Mouse (Mus musculus) midbrain, embryonic 16.5 days (tissue): ENCODE results near the gene Strn4. TPM values are rescaled to one million over a fixed set of nuclear protein-coding genes. Genes with fewer than 3 reads are reported as not detected.

Experiments used
- ATAC-seq: fragments of 200-750 bp; cut with Nextera tagmentation; 2 replicates; pipeline ENCODE4 v1.8.0; 2017; ENCODE audit warnings: moderate TSS enrichment
- H3K27ac ChIP-seq: fragments of 300-500 bp; sonication (generic); 2 replicates; pipeline ENCODE4 v1.5.1; 2014; ENCODE audit warnings: mild to moderate bottlenecking, low read length, mixed read lengths
- H3K27me3 ChIP-seq: fragments of 300-500 bp; sonication (generic); 2 replicates; pipeline ENCODE4 v1.6.1; 2014; ENCODE audit warnings: low read depth, low read length, mixed read lengths; ENCODE audit not compliant: control insufficient read depth, insufficient read depth
- H3K36me3 ChIP-seq: fragments of 300-500 bp; sonication (generic); 2 replicates; pipeline ENCODE4 v1.6.1; 2014; ENCODE audit warnings: mild to moderate bottlenecking, low read length, moderate library complexity, mixed read lengths; ENCODE audit not compliant: control insufficient read depth, insufficient read depth
- H3K4me1 ChIP-seq: fragments of 300-500 bp; sonication (generic); 2 replicates; pipeline ENCODE4 v1.6.1; 2014; ENCODE audit warnings: mild to moderate bottlenecking, low read length, mixed read lengths; ENCODE audit not compliant: control insufficient read depth, insufficient read depth
- H3K4me2 ChIP-seq: fragments of 300-500 bp; sonication (generic); 2 replicates; pipeline ENCODE4 v1.6.1; 2014; ENCODE audit warnings: mild to moderate bottlenecking, low read length, mixed read lengths
- H3K4me3 ChIP-seq: fragments of 300-500 bp; sonication (generic); 2 replicates; pipeline ENCODE4 v1.5.1; 2014; ENCODE audit warnings: low read depth, mild to moderate bottlenecking, low read length, moderate library complexity, mixed read lengths
- H3K9ac ChIP-seq: fragments of 300-500 bp; sonication (generic); 2 replicates; pipeline ENCODE4 v1.6.1; 2014; ENCODE audit warnings: low read depth, low read length, mixed read lengths
- H3K9me3 ChIP-seq: fragments of 300-500 bp; sonication (generic); replicated peaks from 2 replicates; pipeline ENCODE4 v1.6.1; 2014; ENCODE audit warnings: mild to moderate bottlenecking, low read length, mixed read lengths; ENCODE audit not compliant: control insufficient read depth, poor library complexity, severe bottlenecking
- WGBS: fragments of 180-500 bp; shearing (Covaris S2); extraction: QIAGEN DNeasy Blood & Tissue Kit; methylation state at CpG from one replicate; pipeline ENCODE4 v1.1.7; 2014; 5-methylcytosine and 5-hydroxymethylcytosine counted together
- polyA plus RNA-seq: library from polyadenylated mRNA; unstranded; fragments of >200 nt; fragmentation: Nextera tagmentation; extraction: Ambion mirVana; gene quantifications from 2 replicates; pipeline ENCODE4 v1.2.1, GENCODE M21; 2015

Strn4 gene
- polyA plus RNA-seq, 1 experiment from 2014 or later = 185 TPM

DNA sequence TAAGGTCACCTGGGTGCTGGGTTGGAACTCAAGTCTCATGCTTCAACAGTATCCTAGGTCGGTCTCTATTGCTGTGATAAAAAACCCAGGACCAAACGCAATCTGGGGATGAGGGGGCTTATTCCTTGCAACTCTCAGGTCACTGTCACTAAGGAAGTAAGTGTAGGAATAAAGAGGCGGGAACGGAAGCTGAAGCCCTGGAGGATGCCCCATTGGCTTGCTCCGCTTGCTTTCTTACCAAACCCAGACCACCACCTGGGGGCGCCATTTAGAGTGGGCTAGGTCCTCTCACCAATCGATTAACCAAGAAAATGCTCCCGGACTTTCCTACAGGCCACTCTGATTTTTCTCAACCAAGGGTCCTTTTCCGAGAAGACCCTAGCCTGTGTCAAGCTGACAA is 7.8 kb upstream of the Strn4 start:
- 92% methylated on average over 9 of the region's 9 CpGs for WGBS
- Histone ChIP-seq H3K36me3 (peaks cover 4% of the 10 kb centered on the region), H3K4me3 (no peak overlapping the region), H3K27ac (no peak overlapping the region), H3K4me1 (peaks cover 26% of the 10 kb centered on the region), H3K9ac (no peak overlapping the region), H3K9me3 (no peaks in the 10 kb centered on the region), H3K4me2 (no peak overlapping the region), H3K27me3 (no peaks in the 10 kb centered on the region)
- ATAC-seq = no peak

DNA sequence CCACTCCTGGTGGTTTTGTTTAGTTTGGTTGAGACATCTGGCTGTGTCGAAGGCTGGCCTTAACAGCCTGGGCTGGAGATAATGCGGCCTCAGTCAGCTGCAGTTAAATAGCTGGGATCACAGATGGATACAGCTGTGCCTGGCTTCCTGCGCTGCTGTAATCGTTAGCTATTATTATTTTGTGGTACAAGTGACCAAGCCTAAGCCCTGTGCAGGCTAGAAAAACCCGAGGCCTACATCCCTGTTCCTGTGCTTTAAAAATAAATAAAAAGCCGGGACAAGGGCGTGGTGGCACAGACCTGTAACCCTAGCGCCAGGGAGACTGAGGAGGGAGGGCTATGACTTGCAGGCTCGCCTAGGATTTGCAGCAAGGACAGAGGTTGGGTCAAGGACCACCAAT is 7.0 kb upstream of the Strn4 start:
- Histone ChIP-seq H3K4me2 (no peak overlapping the region), H3K27ac (no peak overlapping the region), H3K9me3 (no peaks in the 10 kb centered on the region), H3K36me3 (peaks cover 4% of the 10 kb centered on the region), H3K4me1 (peaks cover 31% of the 10 kb centered on the region), H3K9ac (no peak overlapping the region), H3K27me3 (no peaks in the 10 kb centered on the region), H3K4me3 (no peak overlapping the region)
- no peak for ATAC-seq
- WGBS = 91% methylated on average over 9 of the region's 9 CpGs

DNA sequence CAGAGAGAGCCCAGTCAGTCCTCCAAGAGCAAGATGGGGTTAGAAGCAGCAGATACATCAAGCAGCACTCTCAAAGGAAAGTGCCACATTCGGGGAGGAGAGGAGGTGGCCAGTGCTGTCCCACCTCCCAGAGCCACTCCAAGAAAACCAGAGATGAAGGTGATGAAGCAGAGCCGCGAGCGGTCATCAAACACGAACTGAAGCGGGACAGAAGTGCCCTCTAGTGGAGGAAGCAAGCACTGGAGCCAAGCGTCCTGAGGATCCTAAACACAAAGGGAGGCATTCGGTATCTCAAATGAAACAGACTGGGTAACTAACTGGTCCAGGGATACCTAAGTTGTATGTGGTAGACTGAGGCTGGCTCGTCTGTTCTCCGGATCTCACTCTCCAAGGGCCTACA is 6.0 kb upstream of the Strn4 start:
- Histone ChIP-seq H3K27ac (peak overlapping the region; percentile 96), H3K27me3 (no peaks in the 10 kb centered on the region), H3K4me2 (peak overlapping the region; percentile 85), H3K4me1 (peaks cover 38% of the 10 kb centered on the region), H3K9ac (peak overlapping the region; percentile 17; the same call in 1 of the 2 replicates), H3K36me3 (peaks cover 4% of the 10 kb centered on the region), H3K4me3 (peak overlapping the region; percentile 62; the same call in 1 of the 2 replicates), H3K9me3 (no peaks in the 10 kb centered on the region)
- WGBS = 31% methylated on average over 10 of the region's 10 CpGs
- ATAC-seq = no peak

DNA sequence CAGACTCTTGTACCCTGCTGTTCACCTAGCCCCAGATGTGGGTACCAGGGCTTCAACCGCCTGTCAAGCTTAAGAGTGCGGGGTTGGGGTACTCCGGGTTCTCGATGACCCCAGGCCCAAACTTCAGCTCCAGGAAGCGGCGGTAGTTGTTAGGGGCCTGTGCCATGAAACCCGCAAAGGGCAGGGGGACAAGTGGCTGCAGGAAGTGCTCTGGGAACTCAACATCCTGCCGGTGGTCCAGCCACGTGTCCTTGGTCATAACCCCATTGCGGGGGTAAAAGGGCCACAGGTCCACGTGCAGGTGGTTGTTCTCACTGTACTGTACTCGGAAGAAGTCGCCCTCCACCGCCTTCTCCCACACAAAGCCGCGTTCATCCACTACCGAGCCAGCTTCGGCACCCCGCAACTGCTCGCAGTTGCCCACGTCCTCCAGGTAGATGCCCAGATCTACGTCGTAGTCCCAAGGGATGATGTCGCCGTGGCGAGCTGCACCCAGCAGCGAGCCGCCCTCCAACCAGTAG is 5.2 kb upstream of the Strn4 start:
- Histone ChIP-seq H3K27ac (peak overlapping the region; percentile 96), H3K9me3 (no peaks in the 10 kb centered on the region), H3K27me3 (no peaks in the 10 kb centered on the region), H3K36me3 (peaks cover 4% of the 10 kb centered on the region), H3K4me3 (peak overlapping the region; percentile 62), H3K9ac (peak overlapping the region; percentile 88), H3K4me1 (peaks cover 45% of the 10 kb centered on the region), H3K4me2 (peak overlapping the region; percentile 85)
- peak; percentile 1; the same call in 1 of the 2 replicates for ATAC-seq
- whole genome bisulfite sequencing = 43% methylated on average over 28 of the region's 28 CpGs

DNA sequence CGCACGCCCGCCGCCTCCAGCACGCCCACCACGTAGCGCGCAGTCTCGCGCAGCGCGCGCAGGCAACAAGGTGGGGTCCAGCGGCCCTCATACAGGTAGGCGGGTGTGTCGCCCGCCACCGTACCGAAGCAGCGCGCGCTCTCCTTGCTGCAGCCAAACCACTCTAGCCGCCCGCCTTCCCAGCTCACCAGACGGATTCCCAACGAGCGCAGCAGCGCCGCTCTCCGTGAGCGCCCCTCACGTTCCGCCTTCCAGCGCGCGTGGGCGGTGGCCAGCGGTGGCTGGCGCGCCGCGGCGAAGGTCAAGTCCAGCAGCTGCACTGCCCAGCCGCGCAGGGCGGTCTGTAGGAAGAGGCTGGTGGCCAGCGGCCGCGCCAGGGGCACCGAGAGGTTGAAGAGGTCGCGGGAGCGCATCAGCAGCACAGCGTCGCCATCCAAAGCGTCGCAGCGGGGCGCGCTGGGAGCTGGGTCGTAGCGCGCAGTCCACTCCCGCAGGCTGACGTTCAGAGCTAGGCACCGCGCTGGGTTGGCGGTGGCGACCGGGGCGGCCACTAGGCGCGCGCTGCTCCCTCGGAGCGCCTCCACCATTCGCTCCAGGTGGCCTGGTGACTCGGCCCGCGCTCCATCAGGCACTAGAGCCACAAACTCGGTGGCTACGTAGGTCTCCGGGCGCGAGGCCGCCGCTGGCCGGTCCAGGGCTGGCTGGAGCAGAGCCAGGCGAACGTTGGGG is 4.6 kb upstream of the Strn4 start:
- 6% methylated on average over 89 of the region's 90 CpGs for WGBS
- Histone ChIP-seq H3K4me3 (peak overlapping the region; percentile 62), H3K36me3 (peaks cover 4% of the 10 kb centered on the region), H3K27me3 (no peaks in the 10 kb centered on the region), H3K9ac (peak overlapping the region; percentile 88), H3K27ac (peak overlapping the region; percentile 96), H3K4me2 (peak overlapping the region; percentile 85), H3K9me3 (no peaks in the 10 kb centered on the region), H3K4me1 (peaks cover 46% of the 10 kb centered on the region)
- ATAC-seq = peak; percentile 57

DNA sequence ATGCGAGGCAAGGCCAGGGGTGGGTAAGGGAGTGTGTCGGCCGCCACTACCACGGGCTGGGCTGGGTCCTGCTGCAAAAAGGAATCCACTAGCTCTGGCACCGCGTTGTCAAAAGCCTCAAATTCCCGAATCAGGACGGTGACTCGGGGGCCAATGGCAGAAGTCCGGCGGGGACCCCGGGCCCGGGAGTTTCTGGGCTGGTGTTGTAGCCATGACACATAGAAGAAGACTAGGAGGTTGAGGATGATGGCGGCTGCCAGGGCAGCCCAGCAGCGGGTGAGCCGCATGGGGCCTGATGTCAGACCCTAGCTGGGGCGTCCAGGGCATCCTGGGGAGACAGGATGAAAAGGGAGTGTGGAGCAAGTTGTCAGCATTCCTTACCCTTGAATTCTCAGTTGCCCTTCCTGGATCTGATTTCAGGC is 4.0 kb upstream of the Strn4 start:
- peak overlapping the region; percentile 62 for H3K4me3 ChIP-seq
- no peaks in the 10 kb centered on the region for H3K9me3 ChIP-seq
- peaks cover 46% of the 10 kb centered on the region for H3K4me1 ChIP-seq
- WGBS = 12% methylated on average over 17 of the region's 17 CpGs
- H3K27ac ChIP-seq = peak overlapping the region; percentile 96
- no peaks in the 10 kb centered on the region for H3K27me3 ChIP-seq
- H3K4me2 ChIP-seq = peak overlapping the region; percentile 85
- H3K9ac ChIP-seq = peak overlapping the region; percentile 88
- peaks cover 4% of the 10 kb centered on the region for H3K36me3 ChIP-seq
- ATAC-seq = no peak

DNA sequence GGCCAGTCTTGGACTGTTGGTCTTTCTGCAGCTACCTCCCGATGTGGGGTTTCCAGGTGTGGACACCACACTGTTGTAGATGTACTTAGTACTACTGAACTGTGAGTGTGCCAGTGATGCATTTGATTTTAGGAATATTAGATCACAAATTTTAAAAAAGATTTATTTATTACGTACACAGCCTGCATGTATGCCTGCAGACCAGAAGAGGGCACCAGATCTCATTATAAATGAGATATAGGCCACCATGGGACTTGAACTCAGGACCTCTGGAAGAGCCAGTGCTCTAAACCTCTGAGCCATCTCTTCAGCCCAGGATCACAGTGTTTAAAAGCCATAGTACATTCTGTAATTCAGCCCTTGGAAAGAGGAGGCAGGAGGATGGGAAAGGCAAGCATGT is 3.2 kb upstream of the Strn4 start:
- Histone ChIP-seq H3K4me1 (peaks cover 49% of the 10 kb centered on the region), H3K4me3 (no peak overlapping the region), H3K9me3 (no peaks in the 10 kb centered on the region), H3K36me3 (peaks cover 4% of the 10 kb centered on the region), H3K27ac (peak overlapping the region; percentile 96), H3K4me2 (peak overlapping the region; percentile 85), H3K9ac (peak overlapping the region; percentile 47; the same call in 1 of the 2 replicates), H3K27me3 (no peaks in the 10 kb centered on the region)
- no peak for ATAC-seq
- 78% methylated on average over 2 of the region's 2 CpGs for WGBS

DNA sequence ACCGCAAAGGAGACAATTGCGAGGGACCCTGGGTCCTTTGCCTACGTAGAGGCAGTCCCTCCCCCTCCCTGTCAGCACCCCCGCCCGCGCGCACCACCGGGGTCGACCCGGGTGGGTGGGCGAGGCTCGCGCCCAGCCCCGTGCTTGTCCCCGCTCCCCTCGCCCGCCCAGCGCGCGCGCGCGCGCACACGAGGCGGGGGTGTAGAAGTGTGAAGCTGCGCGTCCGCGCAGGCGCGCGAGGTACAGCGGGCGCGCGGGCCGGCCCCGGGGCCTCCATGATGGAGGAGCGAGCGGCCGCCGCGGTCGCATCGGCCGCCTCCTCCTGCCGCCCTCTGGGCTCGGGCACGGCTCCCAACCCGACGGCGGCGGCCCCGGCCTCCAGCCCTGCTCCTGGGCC is 387 bp downstream of the Strn4 start:
- WGBS = 0% methylated on average over 10 of the region's 55 CpGs
- Histone ChIP-seq H3K4me3 (peak overlapping the region; percentile 92), H3K36me3 (no peaks in the 10 kb centered on the region), H3K9ac (peak overlapping the region; percentile 99), H3K9me3 (no peaks in the 10 kb centered on the region), H3K27me3 (no peaks in the 10 kb centered on the region), H3K4me1 (peaks cover 70% of the 10 kb centered on the region), H3K4me2 (peak overlapping the region; percentile 68), H3K27ac (peak overlapping the region; percentile 100)
- peak; percentile 74 for ATAC-seq

DNA sequence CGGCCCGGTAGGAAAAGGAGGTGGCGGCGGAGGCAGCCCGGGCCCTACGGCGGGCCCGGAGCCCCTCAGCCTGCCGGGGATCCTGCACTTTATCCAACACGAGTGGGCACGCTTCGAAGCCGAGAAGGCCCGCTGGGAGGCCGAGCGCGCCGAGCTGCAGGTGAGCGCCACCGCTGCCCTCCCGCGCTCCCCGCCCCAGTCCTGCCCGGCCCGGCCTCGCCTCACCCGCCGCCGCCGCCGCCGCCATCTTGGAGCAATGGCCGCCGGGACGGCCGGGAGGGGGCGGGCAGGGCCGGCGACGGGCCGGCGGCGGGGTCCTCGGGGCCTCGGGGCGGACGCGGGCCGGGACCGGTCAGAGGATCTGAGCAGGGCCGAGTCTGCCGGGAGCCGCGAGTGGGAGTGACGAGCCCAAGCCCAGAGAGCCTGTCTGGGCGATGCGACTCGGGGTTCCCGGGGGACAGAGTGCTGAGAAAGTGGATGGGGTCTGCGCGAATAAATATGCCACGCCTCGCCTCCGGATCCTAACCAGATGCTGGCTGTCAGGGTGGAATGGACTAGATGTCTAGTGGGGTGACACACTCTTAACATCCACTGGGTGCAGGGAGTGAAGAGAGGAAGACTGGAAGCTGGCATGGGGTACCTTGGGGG is 910 bp downstream of the Strn4 start, which contains the start of gene Fkrp:
Fkrp (minus strand) TSS at position 258 of the 648 bp plus-strand sequence.
- Histone ChIP-seq H3K36me3 (no peaks in the 10 kb centered on the region), H3K4me3 (peak within 1 kb of the TSS; percentile 92), H3K9ac (peak within 1 kb of the TSS; percentile 99), H3K27ac (peak within 1 kb of the TSS; percentile 100), H3K9me3 (no peaks in the 10 kb centered on the region), H3K4me2 (peak within 1 kb of the TSS; percentile 68), H3K27me3 (no peaks in the 10 kb centered on the region), H3K4me1 (peaks cover 73% of the 10 kb centered on the region)
- WGBS = under 1% methylated on average over 41 of the region's 64 CpGs
- peak; percentile 23 for ATAC-seq
